Mouse (Mus musculus): Measurements from ENCODE around the gene Zfp831. TPM values are rescaled to one million over a fixed set of nuclear protein-coding genes. Genes with fewer than 3 reads are reported as not detected.

Zfp831 gene
- total and polyA plus RNA-seq, 2 experiments from 2014 or later = under 0.01 to 0.02 TPM

GRCm38 (mm10) chr2:174601938-174602685, 41.2 kb upstream of the Zfp831 start:
- no peaks in the 10 kb centered on the region for H3K27me3 ChIP-seq (ENCODE audit: insufficient read depth, low read length)
- H3K4me1 ChIP-seq (ENCODE audit: insufficient read depth) = no peaks in the 10 kb centered on the region
- no peak for DNase-seq
- WGBS = 84% methylated on average over 9 of the region's 9 CpGs
- H3K4me3 ChIP-seq (ENCODE audit: low read depth, low read length) = no peak overlapping the region
- no peaks in the 10 kb centered on the region for H3K9me3 ChIP-seq (ENCODE audit: low read length)
- no peaks in the 10 kb centered on the region for H3K36me3 ChIP-seq (ENCODE audit: insufficient read depth)
- no peak overlapping the region for H3K9ac ChIP-seq
- no peak overlapping the region for H3K4me2 ChIP-seq (ENCODE audit: low read depth)
- no peak for ATAC-seq
- no peak overlapping the region for H3K27ac ChIP-seq (ENCODE audit: low read depth, low read length)
- no peak for TF ChIP-seq CTCF (IDR thresholded peaks at IDR 0.05; ENCODE audit: low read depth)

GRCm38 (mm10) chr2:174603321-174603720, 40.0 kb upstream of the Zfp831 start:
- no peaks in the 10 kb centered on the region for H3K9me3 ChIP-seq (ENCODE audit: low read length)
- no peak overlapping the region for H3K9ac ChIP-seq
- ATAC-seq (no peak), DNase-seq (no peak)
- H3K4me3 ChIP-seq (ENCODE audit: low read depth, low read length) = no peak overlapping the region
- 92% methylated on average over 7 of the region's 7 CpGs for WGBS
- no peak overlapping the region for H3K27ac ChIP-seq (ENCODE audit: low read depth, low read length)
- no peak overlapping the region for H3K4me2 ChIP-seq (ENCODE audit: low read depth)
- no peaks in the 10 kb centered on the region for H3K4me1 ChIP-seq (ENCODE audit: insufficient read depth)
- H3K36me3 ChIP-seq (ENCODE audit: insufficient read depth) = no peaks in the 10 kb centered on the region
- TF ChIP-seq CTCF (IDR thresholded peaks at IDR 0.05; ENCODE audit: low read depth) = no peak
- H3K27me3 ChIP-seq (ENCODE audit: insufficient read depth, low read length) = no peaks in the 10 kb centered on the region

- Histone ChIP-seq H3K9me3 (ENCODE audit: low read length) (no peaks in the 10 kb centered on the region), H3K27me3 (ENCODE audit: insufficient read depth, low read length) (no peaks in the 10 kb centered on the region), H3K27ac (ENCODE audit: low read depth, low read length) (no peak overlapping the region), H3K9ac (no peak overlapping the region), H3K4me2 (ENCODE audit: low read depth) (no peak overlapping the region), H3K36me3 (ENCODE audit: insufficient read depth) (no peaks in the 10 kb centered on the region), H3K4me1 (ENCODE audit: insufficient read depth) (no peaks in the 10 kb centered on the region), H3K4me3 (ENCODE audit: low read depth, low read length) (no peak overlapping the region)
- ATAC-seq = no peak
- WGBS = 93% methylated on average over 1 of the region's 1 CpGs
- TF ChIP-seq CTCF (IDR thresholded peaks at IDR 0.05; ENCODE audit: low read depth) = no peak
- DNase-seq = no peak
Measured at GRCm38 (mm10) chr2:174605020-174605419, 38.3 kb upstream of the Zfp831 start.

- H3K9me3 ChIP-seq (ENCODE audit: low read length) = no peaks in the 10 kb centered on the region
- no peak overlapping the region for H3K9ac ChIP-seq
- no peak for ATAC-seq
- no peak overlapping the region for H3K27ac ChIP-seq (ENCODE audit: low read depth, low read length)
- H3K27me3 ChIP-seq (ENCODE audit: insufficient read depth, low read length) = no peaks in the 10 kb centered on the region
- H3K4me1 ChIP-seq (ENCODE audit: insufficient read depth) = no peaks in the 10 kb centered on the region
- no peaks in the 10 kb centered on the region for H3K36me3 ChIP-seq (ENCODE audit: insufficient read depth)
- 92% methylated on average over 4 of the region's 4 CpGs for WGBS
- no peak for DNase-seq
- TF ChIP-seq CTCF (IDR thresholded peaks at IDR 0.05; ENCODE audit: low read depth) = no peak
- no peak overlapping the region for H3K4me2 ChIP-seq (ENCODE audit: low read depth)
- H3K4me3 ChIP-seq (ENCODE audit: low read depth, low read length) = no peak overlapping the region
Measured at GRCm38 (mm10) chr2:174605442-174606087, 37.8 kb upstream of the Zfp831 start.

- Histone ChIP-seq H3K4me3 (ENCODE audit: low read depth, low read length) (no peak overlapping the region), H3K27me3 (ENCODE audit: insufficient read depth, low read length) (no peaks in the 10 kb centered on the region), H3K4me2 (ENCODE audit: low read depth) (no peak overlapping the region), H3K27ac (ENCODE audit: low read depth, low read length) (no peak overlapping the region), H3K9ac (no peak overlapping the region), H3K9me3 (ENCODE audit: low read length) (no peaks in the 10 kb centered on the region), H3K36me3 (ENCODE audit: insufficient read depth) (no peaks in the 10 kb centered on the region), H3K4me1 (ENCODE audit: insufficient read depth) (no peaks in the 10 kb centered on the region)
- no peak for DNase-seq
- TF ChIP-seq CTCF (IDR thresholded peaks at IDR 0.05; ENCODE audit: low read depth) = no peak
- WGBS = 69% methylated on average over 5 of the region's 5 CpGs
- no peak for ATAC-seq
Measured at GRCm38 (mm10) chr2:174606376-174606775, 37.0 kb upstream of the Zfp831 start.

- Histone ChIP-seq H3K36me3 (ENCODE audit: insufficient read depth) (no peaks in the 10 kb centered on the region), H3K4me2 (ENCODE audit: low read depth) (no peak overlapping the region), H3K9me3 (ENCODE audit: low read length) (no peaks in the 10 kb centered on the region), H3K9ac (no peak overlapping the region), H3K4me1 (ENCODE audit: insufficient read depth) (no peaks in the 10 kb centered on the region), H3K27me3 (ENCODE audit: insufficient read depth, low read length) (no peaks in the 10 kb centered on the region), H3K27ac (ENCODE audit: low read depth, low read length) (no peak overlapping the region), H3K4me3 (ENCODE audit: low read depth, low read length) (no peak overlapping the region)
- 89% methylated on average over 5 of the region's 5 CpGs for WGBS
- ATAC-seq (no peak), DNase-seq (no peak)
- TF ChIP-seq CTCF (IDR thresholded peaks at IDR 0.05; ENCODE audit: low read depth) = no peak
Measured at GRCm38 (mm10) chr2:174609892-174610291, 33.4 kb upstream of the Zfp831 start.

GRCm38 (mm10) chr2:174612386-174613063, 30.8 kb upstream of the Zfp831 start:
- no peaks in the 10 kb centered on the region for H3K4me1 ChIP-seq (ENCODE audit: insufficient read depth)
- no peak overlapping the region for H3K4me3 ChIP-seq (ENCODE audit: low read depth, low read length)
- H3K27me3 ChIP-seq (ENCODE audit: insufficient read depth, low read length) = no peaks in the 10 kb centered on the region
- H3K4me2 ChIP-seq (ENCODE audit: low read depth) = no peak overlapping the region
- H3K9ac ChIP-seq = no peak overlapping the region
- no peak for ATAC-seq
- no peak for TF ChIP-seq CTCF (IDR thresholded peaks at IDR 0.05; ENCODE audit: low read depth)
- DNase-seq = no peak
- H3K27ac ChIP-seq (ENCODE audit: low read depth, low read length) = no peak overlapping the region
- H3K9me3 ChIP-seq (ENCODE audit: low read length) = no peaks in the 10 kb centered on the region
- H3K36me3 ChIP-seq (ENCODE audit: insufficient read depth) = no peaks in the 10 kb centered on the region
- 72% methylated on average over 2 of the region's 2 CpGs for WGBS

Data from forebrain, postnatal 0 days (tissue).